Mouse (Mus musculus): ENCODE results near the gene Cacna2d1. TPM values are rescaled to one million over a fixed set of nuclear protein-coding genes. Genes with fewer than 3 reads are reported as not detected.

Cacna2d1 gene
- polyA plus RNA-seq, 1 experiment: 1.7 TPM

- Histone ChIP-seq H3K4me3 (replicated peaks; ENCODE audit: control insufficient read depth, low read depth, low read length) (no peak overlapping the region), H3K27ac (ENCODE audit: control insufficient read depth, insufficient read depth, low read depth, low read length, poor library complexity) (no peak overlapping the region), H3K4me1 (ENCODE audit: control insufficient read depth, insufficient read depth, low read length) (no peaks in the 10 kb centered on the region)
- 72% methylated on average over 4 of the region's 4 CpGs for WGBS
- TF ChIP-seq CTCF (IDR thresholded peaks at IDR 0.05; ENCODE audit: control insufficient read depth, insufficient read depth, low read length) (no peak), POLR2A (IDR thresholded peaks at IDR 0.05; ENCODE audit: borderline replicate concordance, control insufficient read depth, low read depth, low read length) (no peak)
Observed at GRCm38 (mm10) chr5:15971821-15972220, 37.3 kb downstream of the Cacna2d1 start.

DNA sequence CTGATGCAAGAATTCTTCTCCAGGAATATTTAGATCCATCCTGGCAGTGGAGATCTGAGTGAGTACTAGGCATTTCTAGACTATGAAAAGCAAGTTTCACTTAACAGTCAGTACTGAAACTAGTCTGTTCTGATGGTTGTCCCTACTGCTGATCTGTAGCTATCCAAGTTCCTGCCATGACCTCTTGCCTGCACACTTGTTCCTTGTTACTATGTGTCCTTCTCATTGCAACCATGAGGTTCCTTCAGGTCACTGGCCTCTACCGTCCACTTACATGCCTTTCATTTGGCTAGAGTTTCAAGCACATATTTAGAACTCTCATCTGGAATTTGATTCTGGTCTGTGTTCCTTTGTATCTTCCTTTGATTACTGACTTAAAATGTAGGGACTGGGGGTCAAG is 37.9 kb downstream of the Cacna2d1 start:
- Histone ChIP-seq H3K4me1 (ENCODE audit: control insufficient read depth, insufficient read depth, low read length) (no peaks in the 10 kb centered on the region), H3K4me3 (replicated peaks; ENCODE audit: control insufficient read depth, low read depth, low read length) (no peak overlapping the region), H3K27ac (ENCODE audit: control insufficient read depth, insufficient read depth, low read depth, low read length, poor library complexity) (no peak overlapping the region)
- 76% methylated on average over 1 of the region's 1 CpGs for WGBS
- TF ChIP-seq POLR2A (IDR thresholded peaks at IDR 0.05; ENCODE audit: borderline replicate concordance, control insufficient read depth, low read depth, low read length) (no peak), CTCF (IDR thresholded peaks at IDR 0.05; ENCODE audit: control insufficient read depth, insufficient read depth, low read length) (no peak)

- Histone ChIP-seq H3K27ac (ENCODE audit: control insufficient read depth, insufficient read depth, low read depth, low read length, poor library complexity) (no peak overlapping the region), H3K4me1 (ENCODE audit: control insufficient read depth, insufficient read depth, low read length) (no peaks in the 10 kb centered on the region), H3K4me3 (replicated peaks; ENCODE audit: control insufficient read depth, low read depth, low read length) (no peak overlapping the region)
- TF ChIP-seq CTCF (IDR thresholded peaks at IDR 0.05; ENCODE audit: control insufficient read depth, insufficient read depth, low read length) (no peak), POLR2A (IDR thresholded peaks at IDR 0.05; ENCODE audit: borderline replicate concordance, control insufficient read depth, low read depth, low read length) (no peak)
Observed at GRCm38 (mm10) chr5:15974652-15975051, 40.2 kb downstream of the Cacna2d1 start.

GRCm38 (mm10) chr5:15979225-15979624 is 44.7 kb downstream of the Cacna2d1 start:
- Histone ChIP-seq H3K4me3 (replicated peaks; ENCODE audit: control insufficient read depth, low read depth, low read length) (no peak overlapping the region), H3K4me1 (ENCODE audit: control insufficient read depth, insufficient read depth, low read length) (no peaks in the 10 kb centered on the region), H3K27ac (ENCODE audit: control insufficient read depth, insufficient read depth, low read depth, low read length, poor library complexity) (no peak overlapping the region)
- WGBS: 80% methylated on average over 2 of the region's 2 CpGs
- TF ChIP-seq POLR2A (IDR thresholded peaks at IDR 0.05; ENCODE audit: borderline replicate concordance, control insufficient read depth, low read depth, low read length) (no peak), CTCF (IDR thresholded peaks at IDR 0.05; ENCODE audit: control insufficient read depth, insufficient read depth, low read length) (no peak)

DNA sequence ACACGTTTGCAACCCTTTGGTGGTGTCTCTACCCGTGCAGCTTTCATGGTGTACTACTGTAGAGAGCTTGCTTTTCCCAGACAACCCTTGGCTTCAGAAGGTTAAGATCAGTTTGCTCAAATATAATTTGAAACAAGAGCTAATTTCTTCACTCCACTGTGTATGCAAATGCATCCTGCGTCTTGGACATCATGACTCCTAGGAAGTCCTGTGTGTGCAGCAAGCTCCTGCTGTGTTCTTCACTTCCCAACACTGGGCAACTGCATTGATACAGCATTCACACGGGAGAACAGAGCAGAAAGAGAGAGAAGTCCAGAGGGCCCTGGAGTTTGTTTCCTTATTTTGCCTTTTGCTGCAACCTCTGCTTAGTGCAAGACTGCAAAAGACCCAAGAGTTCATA is 48.1 kb downstream of the Cacna2d1 start:
- H3K4me1 ChIP-seq (ENCODE audit: control insufficient read depth, insufficient read depth, low read length): no peaks in the 10 kb centered on the region
- no peak overlapping the region for H3K4me3 ChIP-seq (replicated peaks; ENCODE audit: control insufficient read depth, low read depth, low read length)
- TF ChIP-seq POLR2A (IDR thresholded peaks at IDR 0.05; ENCODE audit: borderline replicate concordance, control insufficient read depth, low read depth, low read length): no peak
- no peak for TF ChIP-seq CTCF (IDR thresholded peaks at IDR 0.05; ENCODE audit: control insufficient read depth, insufficient read depth, low read length)
- 61% methylated on average over 4 of the region's 4 CpGs for WGBS
- H3K27ac ChIP-seq (ENCODE audit: control insufficient read depth, insufficient read depth, low read depth, low read length, poor library complexity): no peak overlapping the region

GRCm38 (mm10) chr5:15983354-15983753 is 48.9 kb downstream of the Cacna2d1 start:
- Histone ChIP-seq H3K4me3 (replicated peaks; ENCODE audit: control insufficient read depth, low read depth, low read length) (no peak overlapping the region), H3K4me1 (ENCODE audit: control insufficient read depth, insufficient read depth, low read length) (no peaks in the 10 kb centered on the region), H3K27ac (ENCODE audit: control insufficient read depth, insufficient read depth, low read depth, low read length, poor library complexity) (no peak overlapping the region)
- no peak for TF ChIP-seq POLR2A (IDR thresholded peaks at IDR 0.05; ENCODE audit: borderline replicate concordance, control insufficient read depth, low read depth, low read length)
- no peak for TF ChIP-seq CTCF (IDR thresholded peaks at IDR 0.05; ENCODE audit: control insufficient read depth, insufficient read depth, low read length)
- 54% methylated on average over 5 of the region's 5 CpGs for WGBS

DNA sequence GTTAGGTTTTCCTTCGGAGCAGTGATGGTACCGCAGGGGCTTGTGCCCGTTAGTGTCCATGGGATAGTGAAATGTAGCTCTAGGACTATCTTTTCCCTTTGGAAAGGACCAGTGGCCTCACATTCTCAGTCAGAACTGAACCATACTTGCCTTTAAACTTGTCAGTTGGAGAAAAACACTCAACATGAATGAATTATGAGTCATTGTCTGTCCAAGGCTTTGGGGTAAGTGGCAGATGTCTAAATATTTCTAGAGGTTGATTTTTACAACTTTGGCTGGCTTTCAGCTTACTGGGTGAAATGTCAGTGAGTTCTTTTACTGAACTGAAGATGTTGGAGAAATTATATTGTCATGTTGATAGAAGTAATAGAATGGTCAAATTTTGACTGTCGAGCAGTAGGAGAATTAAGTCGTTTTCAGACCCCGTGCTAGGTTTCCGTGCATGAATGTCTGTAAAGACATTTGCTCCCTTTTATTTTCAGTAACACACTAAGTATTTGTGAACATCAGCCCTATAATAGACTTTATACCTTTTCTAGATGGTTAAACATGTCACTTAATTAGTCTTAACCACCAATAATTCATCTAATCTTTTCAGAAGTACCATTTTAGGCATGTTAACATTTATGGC is 50.9 kb downstream of the Cacna2d1 start:
- TF ChIP-seq POLR2A (IDR thresholded peaks at IDR 0.05; ENCODE audit: borderline replicate concordance, control insufficient read depth, low read depth, low read length): no peak
- TF ChIP-seq CTCF (IDR thresholded peaks at IDR 0.05; ENCODE audit: control insufficient read depth, insufficient read depth, low read length): no peak
- Histone ChIP-seq H3K27ac (ENCODE audit: control insufficient read depth, insufficient read depth, low read depth, low read length, poor library complexity) (no peak overlapping the region), H3K4me1 (ENCODE audit: control insufficient read depth, insufficient read depth, low read length) (no peaks in the 10 kb centered on the region), H3K4me3 (replicated peaks; ENCODE audit: control insufficient read depth, low read depth, low read length) (no peak overlapping the region)
- WGBS: 90% methylated on average over 7 of the region's 7 CpGs

DNA sequence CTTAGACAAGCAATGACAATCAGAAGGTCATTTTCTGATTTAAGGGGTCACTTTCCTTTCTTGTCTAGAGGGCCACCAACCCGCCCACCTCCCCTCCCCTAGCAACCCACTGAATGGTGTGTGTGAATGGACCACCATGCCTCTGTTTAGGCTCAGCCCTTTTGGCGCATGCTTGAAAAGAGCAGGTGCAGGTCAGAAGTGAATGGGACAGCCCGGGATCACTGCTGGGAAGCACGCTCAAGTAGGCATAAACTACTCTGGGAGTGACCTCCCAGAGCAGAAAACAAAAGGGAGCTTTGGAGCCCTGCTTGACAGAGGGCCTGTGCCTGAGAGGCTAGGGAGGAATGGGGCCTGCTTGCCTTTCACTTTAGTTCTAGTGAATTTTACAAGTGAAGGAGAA is 51.4 kb downstream of the Cacna2d1 start:
- TF ChIP-seq POLR2A (IDR thresholded peaks at IDR 0.05; ENCODE audit: borderline replicate concordance, control insufficient read depth, low read depth, low read length): no peak
- no peak for TF ChIP-seq CTCF (IDR thresholded peaks at IDR 0.05; ENCODE audit: control insufficient read depth, insufficient read depth, low read length)
- H3K4me1 ChIP-seq (ENCODE audit: control insufficient read depth, insufficient read depth, low read length): no peaks in the 10 kb centered on the region
- no peak overlapping the region for H3K4me3 ChIP-seq (replicated peaks; ENCODE audit: control insufficient read depth, low read depth, low read length)
- no peak overlapping the region for H3K27ac ChIP-seq (ENCODE audit: control insufficient read depth, insufficient read depth, low read depth, low read length, poor library complexity)
- 74% methylated on average over 4 of the region's 4 CpGs for WGBS
